Comparison of ENCODE assay signal across 8 mouse cellular contexts in genomic region chr8:122691018-122691417, GRCm38 (mm10). TPM values are rescaled to one million over a fixed set of nuclear protein-coding genes. Genes with fewer than 3 reads are reported as not detected.
DNase-seq lines count a peak whose midpoint lies in the region; ATAC-seq and TF ChIP-seq lines count a peak whose summit lies in the region.
"Had no signal": no experiment of that assay in that cellular context is flagged by ENCODE, and none has a peak within 500 bp of the region (broad histone marks: within the 10 kb centered on the region; RNA-seq: fewer than 3 reads in every experiment).

No protein-coding gene starts in this region.

- H3K27ac ChIP-seq in heart, embryonic 11.5 days (ENCODE audit: low read depth, low read length) = no peak overlapping the region
- no peak overlapping the region for H3K27ac ChIP-seq in stomach, embryonic 15.5 days
- H3K27ac ChIP-seq in stomach, postnatal 0 days (replicated peaks) = no peak overlapping the region
- H3K27ac ChIP-seq in stomach, embryonic 16.5 days (ENCODE audit: low read length) = no peak overlapping the region

- peaks cover 5% of the 10 kb centered on the region; the same call in 1 of the 2 replicates for H3K27me3 ChIP-seq in heart, embryonic 11.5 days (ENCODE audit: control insufficient read depth, insufficient read depth, low read length)
- no peaks in the 10 kb centered on the region for H3K27me3 ChIP-seq in stomach, embryonic 15.5 days (replicated peaks)
- H3K27me3 ChIP-seq in stomach, postnatal 0 days (ENCODE audit: control insufficient read depth, insufficient read depth, low read length) = no peaks in the 10 kb centered on the region
- H3K27me3 ChIP-seq in stomach, embryonic 16.5 days (ENCODE audit: control insufficient read depth, insufficient read depth, low read length) = no peaks in the 10 kb centered on the region

- H3K4me2 ChIP-seq in heart, embryonic 11.5 days = no peak overlapping the region
- no peak overlapping the region for H3K4me2 ChIP-seq in stomach, embryonic 15.5 days
- no peak overlapping the region for H3K4me2 ChIP-seq in stomach, postnatal 0 days (replicated peaks; ENCODE audit: low read depth)
- H3K4me2 ChIP-seq in stomach, embryonic 16.5 days (ENCODE audit: low read depth, low read length) = no peak overlapping the region

- no peak overlapping the region for H3K9ac ChIP-seq in heart, embryonic 11.5 days (ENCODE audit: low read depth, low read length)
- no peak overlapping the region for H3K9ac ChIP-seq in stomach, embryonic 15.5 days
- no peak overlapping the region for H3K9ac ChIP-seq in stomach, postnatal 0 days (ENCODE audit: low read length)
- no peak overlapping the region for H3K9ac ChIP-seq in stomach, embryonic 16.5 days (ENCODE audit: low read length)

- no peaks in the 10 kb centered on the region for H3K9me3 ChIP-seq in heart, embryonic 11.5 days (replicated peaks; ENCODE audit: control insufficient read depth, low read length)
- H3K9me3 ChIP-seq in stomach, embryonic 15.5 days = no peaks in the 10 kb centered on the region
- no peaks in the 10 kb centered on the region for H3K9me3 ChIP-seq in stomach, postnatal 0 days (ENCODE audit: control insufficient read depth, low read length)
- H3K9me3 ChIP-seq in stomach, embryonic 16.5 days (replicated peaks; ENCODE audit: control insufficient read depth, low read length) = no peaks in the 10 kb centered on the region

- no peak for TF ChIP-seq CTCF in stomach, postnatal 0 days (IDR thresholded peaks at IDR 0.05; ENCODE audit: low read depth)

- TF ChIP-seq EP300 in stomach, postnatal 0 days (optimal IDR thresholded peaks at IDR 0.05) = no peak

- 83% methylated on average over 6 of the region's 6 CpGs for WGBS in heart, embryonic 11.5 days (ENCODE audit: insufficient replicate concordance)
- WGBS in stomach, embryonic 15.5 days = 81% methylated on average over 6 of the region's 6 CpGs
- 68% methylated on average over 6 of the region's 6 CpGs for WGBS in stomach, postnatal 0 days
- whole genome bisulfite sequencing in stomach, embryonic 16.5 days = 77% methylated on average over 6 of the region's 6 CpGs

- peaks cover 26% of the 10 kb centered on the region for H3K4me1 ChIP-seq in heart, embryonic 11.5 days (ENCODE audit: control insufficient read depth, insufficient read depth, low read length)
- no peaks in the 10 kb centered on the region for H3K4me1 ChIP-seq in stomach, embryonic 15.5 days
- no peaks in the 10 kb centered on the region for H3K4me1 ChIP-seq in stomach, postnatal 0 days (replicated peaks; ENCODE audit: control insufficient read depth, insufficient read depth)
- H3K4me1 ChIP-seq in stomach, embryonic 16.5 days (ENCODE audit: control insufficient read depth, insufficient read depth, low read length) = no peaks in the 10 kb centered on the region

- H3K36me3 ChIP-seq in heart, embryonic 11.5 days (ENCODE audit: control insufficient read depth, insufficient read depth, low read length) = no peaks in the 10 kb centered on the region
- H3K36me3 ChIP-seq in stomach, embryonic 15.5 days = no peaks in the 10 kb centered on the region
- no peaks in the 10 kb centered on the region for H3K36me3 ChIP-seq in stomach, postnatal 0 days (ENCODE audit: control insufficient read depth, insufficient read depth, low read length)
- H3K36me3 ChIP-seq in stomach, embryonic 16.5 days (ENCODE audit: control insufficient read depth, insufficient read depth, low read length) = no peaks in the 10 kb centered on the region

- no peak overlapping the region for H3K4me3 ChIP-seq in heart, embryonic 11.5 days (ENCODE audit: low read depth, low read length)
- no peak overlapping the region for H3K4me3 ChIP-seq in stomach, embryonic 15.5 days (replicated peaks)
- no peak overlapping the region for H3K4me3 ChIP-seq in stomach, postnatal 0 days (ENCODE audit: low read depth, low read length)
- H3K4me3 ChIP-seq in stomach, embryonic 16.5 days (replicated peaks; ENCODE audit: low read length) = no peak overlapping the region

- no peak for ATAC-seq in heart, embryonic 11.5 days (replicated peaks; ENCODE audit: insufficient number of reproducible peaks, low FRiP score, low TSS enrichment)
- ATAC-seq in stomach, embryonic 15.5 days (ENCODE audit: insufficient read depth, low FRiP score, low read depth) = peak; percentile 37; the same call in 1 of the 2 replicates
- no peak for ATAC-seq in stomach, postnatal 0 days (ENCODE audit: low FRiP score, low TSS enrichment)
- ATAC-seq in stomach, embryonic 16.5 days (ENCODE audit: insufficient read depth, low FRiP score) = peak; percentile 42; the same call in 1 of the 2 replicates
- ATAC-seq: intestine, embryonic 16.5 days had no signal

- DNase-seq in heart, adult 9 months (ENCODE audit: low spot score in 2 of 2) = peak; percentile 45 to 63
- no peak for DNase-seq in stomach, postnatal 0 days (ENCODE audit: low spot score)
- DNase-seq in brain, adult 2 months (ENCODE audit: low read depth, low spot score) = peak; percentile 44
- DNase-seq in layer of hippocampus, postnatal 36 days = no peak

RNA-seq across cellular contexts. Expression of gene Cbfa2t3, which starts 7.9 kb away (rescaled TPM):
- 5.2 and 5.4 TPM in 2 replicates for polyA plus RNA-seq in heart, embryonic 11.5 days (2014; fragmentation: Nextera tagmentation; extraction: Ambion mirVana)
- polyA plus RNA-seq in stomach, embryonic 15.5 days (2015; fragmentation: Nextera tagmentation; extraction: Ambion mirVana) = 4.5 and 4.8 TPM in 2 replicates
- polyA plus RNA-seq in stomach, postnatal 0 days (2015; fragmentation: Nextera tagmentation; extraction: Ambion mirVana) = 1.8 and 2.4 TPM in 2 replicates
- polyA plus RNA-seq in stomach, embryonic 16.5 days (2015; fragmentation: Nextera tagmentation; extraction: Ambion mirVana) = 3.2 and 4.1 TPM in 2 replicates
- total RNA-seq in layer of hippocampus, postnatal 36 days (2021) = 10 to 100 TPM; 47.2 to 50.2 TPM

Comparison
In these comparisons a context has a peak if more than half of its experiments do, and no peak if none do; other contexts are left out.
1. ATAC-seq: peak in stomach, embryonic 15.5 days (single experiment) and stomach, embryonic 16.5 days (single experiment); none in heart, embryonic 11.5 days (single experiment) and stomach, postnatal 0 days (single experiment).
2. DNase-seq: peak in heart, adult 9 months (2 of 2) and brain, adult 2 months (single experiment); none in stomach, postnatal 0 days (single experiment) and layer of hippocampus, postnatal 36 days (0 of 2).